Mouse (Mus musculus) ovary, postnatal 36 days (tissue): ENCODE results near the gene Cdk18.

Source experiments
- DNase-seq: peaks from one replicate; pipeline ENCODE4 v3.0.0; 2022; ENCODE audit warnings: low spot score, mixed read lengths

The Cdk18 gene

GRCm38 (mm10) chr1:132149410-132149809, 9.9 kb upstream of the Cdk18 start:
- DNase-seq: no peak

GRCm38 (mm10) chr1:132145973-132146685, 6.6 kb upstream of the Cdk18 start:
- no peak for DNase-seq

- no peak for DNase-seq
These were observed 5.4 kb upstream of the Cdk18 start for GRCm38 (mm10) chr1:132144837-132145236.

GRCm38 (mm10) chr1:132144223-132144622, 4.7 kb upstream of the Cdk18 start:
- DNase-seq: no peak

- no peak for DNase-seq
These were observed 4.2 kb upstream of the Cdk18 start for GRCm38 (mm10) chr1:132143730-132144129.

GRCm38 (mm10) chr1:132143079-132143478, 3.6 kb upstream of the Cdk18 start:
- no peak for DNase-seq

- DNase-seq: no peak
These were observed 2.3 kb upstream of the Cdk18 start for GRCm38 (mm10) chr1:132141753-132142152.

- DNase-seq: no peak
These were observed 1.7 kb upstream of the Cdk18 start for GRCm38 (mm10) chr1:132141166-132141565.

GRCm38 (mm10) chr1:132140574-132140973, 1.1 kb upstream of the Cdk18 start:
- no peak for DNase-seq

GRCm38 (mm10) chr1:132140171-132140570, 687 bp upstream of the Cdk18 start:
- DNase-seq: no peak

GRCm38 (mm10) chr1:132138576-132139415, 688 bp downstream of the Cdk18 start:
- DNase-seq: no peak

- no peak for DNase-seq
These were observed 1.4 kb downstream of the Cdk18 start for GRCm38 (mm10) chr1:132137935-132138575.

- no peak for DNase-seq
These were observed 2.6 kb downstream of the Cdk18 start for GRCm38 (mm10) chr1:132136847-132137246.

- DNase-seq: no peak
These were observed 3.9 kb downstream of the Cdk18 start for GRCm38 (mm10) chr1:132135631-132136030.

- no peak for DNase-seq
These were observed 11.2 kb downstream of the Cdk18 start for GRCm38 (mm10) chr1:132128311-132128710.

GRCm38 (mm10) chr1:132125803-132126405, 13.6 kb downstream of the Cdk18 start:
- no peak for DNase-seq

GRCm38 (mm10) chr1:132125249-132125648, 14.2 kb downstream of the Cdk18 start:
- DNase-seq: no peak

- DNase-seq: no peak
These were observed 16.0 kb downstream of the Cdk18 start for GRCm38 (mm10) chr1:132123420-132124014.

- DNase-seq: no peak
These were observed 17.6 kb downstream of the Cdk18 start for GRCm38 (mm10) chr1:132121895-132122294.

- peak; percentile 81 for DNase-seq
These were observed 18.2 kb downstream of the Cdk18 start for GRCm38 (mm10) chr1:132121236-132121635.

GRCm38 (mm10) chr1:132116606-132117005, 22.9 kb downstream of the Cdk18 start:
- peak; percentile 70 for DNase-seq

- DNase-seq: no peak
These were observed 26.4 kb downstream of the Cdk18 start for GRCm38 (mm10) chr1:132113098-132113497.
